Mouse (Mus musculus): Measurements from ENCODE around the gene Dtd2.

Gene Dtd2

DNA sequence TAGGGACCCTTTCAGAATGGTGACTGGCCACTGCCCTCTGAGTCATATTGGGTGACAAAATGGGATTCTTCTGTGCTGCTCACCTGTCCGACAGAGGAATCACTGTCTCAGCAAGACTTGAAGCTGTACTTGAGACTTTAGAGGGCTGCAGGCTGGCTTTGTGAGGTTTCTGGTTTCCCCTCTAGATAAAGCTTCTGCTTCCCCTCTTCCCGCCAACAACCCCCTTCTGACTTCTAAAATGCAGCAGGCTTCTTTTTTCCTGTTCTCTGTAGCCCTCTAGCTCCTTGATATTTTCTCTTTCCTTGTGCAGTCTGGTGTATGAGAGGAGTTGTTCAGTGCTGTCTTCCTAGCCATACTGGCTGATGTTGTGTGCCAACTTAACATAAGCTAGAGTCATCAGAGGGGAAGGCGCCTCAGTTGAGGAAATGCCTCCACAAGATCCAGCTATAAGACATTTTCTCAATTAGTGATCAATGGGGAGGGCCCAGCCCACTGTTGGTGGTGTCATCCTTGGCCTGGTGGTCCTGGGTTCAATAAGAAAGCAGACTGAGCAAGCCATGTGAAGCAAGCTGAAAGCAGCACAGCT, 21.0 kb downstream of the Dtd2 start:
- no peak for DNase-seq

DNA sequence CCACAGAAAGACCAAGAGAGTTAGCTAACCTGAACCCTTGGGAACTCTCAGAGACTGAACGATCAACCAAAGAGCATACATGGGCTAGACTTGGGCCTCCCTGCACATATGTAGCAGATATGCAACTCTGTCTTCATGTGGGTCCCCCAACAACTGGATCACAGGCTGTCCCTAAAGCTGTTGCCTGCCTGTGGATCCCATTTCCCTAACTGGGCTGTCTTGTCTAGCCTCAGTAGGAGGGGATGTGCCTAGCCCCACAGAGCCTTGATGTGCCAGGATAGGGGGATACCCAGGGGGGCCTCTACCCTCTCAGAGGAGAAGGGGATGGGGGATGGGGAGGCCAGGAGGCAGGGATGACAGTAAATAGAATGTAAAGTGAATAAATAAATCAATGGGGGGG, 22.7 kb downstream of the Dtd2 start:
- no peak for DNase-seq

GRCm38 (mm10) chr12:51976531-51976930, 29.8 kb downstream of the Dtd2 start:
- DNase-seq: peak in 1 of 2 experiments; percentile 14

DNA sequence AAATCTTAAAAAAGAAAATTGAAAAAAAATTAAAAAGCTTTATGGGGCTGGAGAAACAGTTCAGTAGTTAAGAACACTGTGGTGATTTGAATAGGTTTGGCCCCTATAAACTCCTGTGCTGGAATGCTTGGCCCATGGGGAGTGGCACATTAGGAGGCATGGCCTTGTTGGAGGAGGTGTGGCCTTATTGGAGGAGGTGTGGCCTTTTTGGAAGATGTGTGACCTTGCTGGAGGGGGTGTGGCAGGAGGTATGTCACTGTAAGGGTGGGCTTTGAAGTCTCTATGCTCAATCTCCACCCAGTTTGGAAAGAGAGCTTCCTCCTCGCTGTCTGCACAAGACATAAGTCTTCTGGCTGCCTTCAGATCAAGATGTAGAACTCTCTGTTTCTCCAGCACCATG, 31.9 kb downstream of the Dtd2 start:
- no peak for DNase-seq

DNA sequence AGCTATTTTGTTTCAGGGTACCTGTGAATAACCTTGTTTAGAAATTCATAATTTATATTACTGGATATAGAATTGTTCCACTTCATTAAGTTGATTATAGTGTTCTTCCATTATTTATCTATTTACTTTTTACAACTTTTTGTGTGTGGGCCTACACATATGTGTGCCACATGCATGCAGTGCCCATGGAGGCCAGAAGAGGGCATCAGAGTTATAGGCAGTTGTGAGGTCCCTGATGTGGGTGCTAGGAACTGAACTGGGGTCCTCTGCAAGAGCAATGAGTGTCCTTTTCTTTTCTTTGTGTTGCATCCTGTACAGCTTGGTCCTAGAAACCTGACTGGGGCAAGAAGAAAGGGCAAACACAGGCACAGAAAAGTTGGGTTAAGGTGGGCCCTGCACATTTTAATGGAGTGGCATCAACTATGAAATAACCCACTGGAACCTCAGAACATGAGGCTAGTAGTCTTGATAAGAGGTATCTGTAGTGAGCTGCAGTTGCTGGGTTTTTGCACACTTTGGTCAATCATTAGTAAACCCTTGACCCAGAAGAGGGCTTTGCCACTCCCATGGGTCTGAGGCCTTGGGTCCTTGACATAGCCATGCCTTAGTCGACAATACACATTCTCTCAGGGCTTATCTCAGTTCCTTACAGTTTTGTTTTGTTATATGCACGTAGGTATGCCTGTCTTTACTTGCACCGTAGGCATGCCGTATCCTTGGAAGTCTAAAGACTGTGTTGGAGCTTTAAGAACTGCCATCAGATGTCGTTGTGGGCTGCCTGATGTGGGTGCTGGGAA, 33.8 kb downstream of the Dtd2 start:
- no peak for DNase-seq

GRCm38 (mm10) chr12:51971070-51971664, 35.1 kb downstream of the Dtd2 start, which contains the start of gene Heatr5a:
Gene Heatr5a (minus strand): TSS chr12:51971321.
- DNase-seq: peak; percentile 91 to 96

DNA sequence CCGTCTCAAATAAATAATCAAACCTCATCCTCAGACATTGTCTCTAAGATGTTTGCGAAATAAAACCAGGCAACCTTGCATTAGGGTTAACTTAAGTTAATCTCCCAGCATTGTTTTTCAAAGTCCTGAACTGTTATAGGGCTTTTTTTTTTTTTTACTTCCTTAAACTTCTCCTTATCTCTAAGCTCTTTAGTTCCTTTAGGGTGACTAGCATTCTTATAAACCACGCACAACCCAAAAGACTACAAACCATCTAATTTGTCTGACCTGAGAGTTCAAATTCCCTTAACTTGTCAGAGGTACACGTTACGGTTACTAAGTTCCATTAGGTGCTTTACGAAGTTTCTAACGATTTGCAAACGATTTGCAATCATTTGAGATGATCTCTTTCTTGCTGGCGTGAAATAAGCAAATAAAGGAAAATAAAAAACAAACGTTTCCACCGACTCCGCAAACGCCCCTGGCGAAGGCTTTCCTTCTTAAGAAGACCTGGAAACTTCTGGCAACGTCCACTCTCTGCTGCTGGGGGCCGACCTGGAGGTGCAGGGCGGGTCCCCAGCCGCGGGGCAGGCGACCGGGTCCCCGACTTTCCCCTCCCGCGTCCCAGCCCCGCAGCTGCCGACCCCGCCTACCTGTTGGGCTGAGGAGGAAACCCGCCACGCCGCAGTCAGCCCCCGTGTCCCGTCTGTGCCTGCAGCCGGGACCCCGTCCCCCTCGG, 35.8 kb downstream of the Dtd2 start:
- no peak for DNase-seq

DNA sequence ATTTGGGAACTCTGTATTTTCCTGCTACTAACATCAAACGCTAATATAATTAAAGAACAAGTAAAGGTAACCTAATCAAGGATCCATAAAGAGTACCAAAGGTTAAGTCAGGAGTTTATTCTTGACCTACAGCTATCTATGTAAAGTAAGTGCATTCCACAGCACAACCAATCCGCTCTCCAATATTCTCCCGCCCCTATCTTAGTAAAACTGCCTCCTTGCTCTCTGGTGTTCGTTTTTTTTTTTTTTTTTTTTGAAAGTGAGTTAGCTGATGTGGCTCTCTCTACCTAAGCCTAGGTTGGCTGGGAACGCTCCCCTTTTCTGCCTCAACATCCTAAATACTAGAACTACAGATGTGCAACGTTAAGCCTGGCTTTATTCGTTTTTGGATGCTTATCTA, 36.4 kb downstream of the Dtd2 start:
- DNase-seq: no peak

DNA sequence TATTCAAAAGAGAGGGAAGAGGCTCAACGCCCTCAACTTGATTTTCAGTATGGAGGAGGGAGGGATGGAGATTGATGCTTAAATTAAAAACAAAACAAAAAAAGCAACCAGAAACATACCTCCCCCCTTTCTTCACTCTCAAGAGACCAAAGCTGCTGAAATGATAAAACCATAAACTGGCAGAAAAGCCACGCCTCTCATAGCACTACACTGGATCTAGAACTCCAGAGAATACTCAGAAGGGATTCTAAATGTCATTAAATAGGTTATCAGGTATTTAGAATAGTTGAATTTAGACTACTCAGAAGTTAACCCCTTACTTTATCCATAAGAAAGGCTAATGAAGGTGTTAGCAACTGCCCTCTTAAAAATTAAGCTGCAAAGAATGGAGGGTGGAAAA, 37.2 kb downstream of the Dtd2 start:
- no peak for DNase-seq

GRCm38 (mm10) chr12:51967915-51968595, 38.2 kb downstream of the Dtd2 start:
- no peak for DNase-seq

GRCm38 (mm10) chr12:51957626-51958025, 48.7 kb downstream of the Dtd2 start:
- DNase-seq: no peak

- DNase-seq: no peak
Observed at GRCm38 (mm10) chr12:51952309-51952708, 54.0 kb downstream of the Dtd2 start.

DNA sequence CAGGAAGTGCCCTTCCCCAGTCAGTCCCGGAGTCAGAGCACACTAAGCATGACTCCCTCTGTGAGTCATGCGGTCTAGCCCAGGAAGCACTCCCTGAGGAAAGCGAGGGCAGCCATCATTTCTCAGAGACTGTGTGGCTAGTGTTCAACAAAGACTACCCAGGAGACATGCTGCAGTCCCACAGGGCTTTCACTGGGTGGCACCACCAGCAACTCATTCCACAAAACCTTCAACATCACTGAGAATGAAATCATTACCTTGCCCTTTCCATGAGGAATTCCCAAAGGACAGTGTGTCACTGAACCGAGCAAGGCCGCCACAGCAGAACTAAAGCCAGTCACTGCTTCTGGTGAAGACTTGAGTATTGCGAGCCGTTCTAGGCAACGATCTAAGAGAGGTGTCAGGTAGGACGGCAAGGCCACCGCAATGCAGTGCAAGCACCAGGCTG, 58.8 kb downstream of the Dtd2 start:
- DNase-seq: no peak

- DNase-seq: no peak
Observed at GRCm38 (mm10) chr12:51945331-51945730, 61.0 kb downstream of the Dtd2 start.

GRCm38 (mm10) chr12:51939848-51940247, 66.5 kb downstream of the Dtd2 start:
- no peak for DNase-seq

Measured in cerebellum, adult 18-20 months (tissue).